Mouse (Mus musculus): Measurements from ENCODE around the gene Slco1a5.
"Not testable (repeated sequence)": the region's sequence is repeated elsewhere in the genome, so short reads cannot be mapped to it uniquely, and the experiment has no call there.

The Slco1a5 gene

GRCm38 (mm10) chr6:142339576-142339975, 16.8 kb upstream of the Slco1a5 start:
- H3K27me3 ChIP-seq (ENCODE audit: control insufficient read depth, insufficient read depth, low read length, poor library complexity, severe bottlenecking): no peaks in the 10 kb centered on the region
- no peaks in the 10 kb centered on the region for H3K36me3 ChIP-seq (ENCODE audit: control insufficient read depth, insufficient read depth, low read length, poor library complexity, severe bottlenecking)
- no peak for DNase-seq (ENCODE audit: low read depth, low spot score)

- DNase-seq (ENCODE audit: low read depth, low spot score): no peak
- Histone ChIP-seq H3K27me3 (ENCODE audit: control insufficient read depth, insufficient read depth, low read length, poor library complexity, severe bottlenecking) (no peaks in the 10 kb centered on the region), H3K36me3 (ENCODE audit: control insufficient read depth, insufficient read depth, low read length, poor library complexity, severe bottlenecking) (no peaks in the 10 kb centered on the region)
Observed at GRCm38 (mm10) chr6:142338961-142339360, 16.2 kb upstream of the Slco1a5 start.

GRCm38 (mm10) chr6:142329201-142329600, 6.4 kb upstream of the Slco1a5 start:
- Histone ChIP-seq H3K36me3 (ENCODE audit: control insufficient read depth, insufficient read depth, low read length, poor library complexity, severe bottlenecking) (no peaks in the 10 kb centered on the region), H3K27me3 (ENCODE audit: control insufficient read depth, insufficient read depth, low read length, poor library complexity, severe bottlenecking) (no peaks in the 10 kb centered on the region)
- no peak for DNase-seq (ENCODE audit: low read depth, low spot score)

- Histone ChIP-seq H3K27me3 (ENCODE audit: control insufficient read depth, insufficient read depth, low read length, poor library complexity, severe bottlenecking) (no peaks in the 10 kb centered on the region), H3K36me3 (ENCODE audit: control insufficient read depth, insufficient read depth, low read length, poor library complexity, severe bottlenecking) (no peaks in the 10 kb centered on the region)
- no peak for DNase-seq (ENCODE audit: low read depth, low spot score)
Observed at GRCm38 (mm10) chr6:142326598-142326997, 3.8 kb upstream of the Slco1a5 start.

GRCm38 (mm10) chr6:142317106-142317505, 5.7 kb downstream of the Slco1a5 start:
- no peak for DNase-seq (ENCODE audit: low read depth, low spot score)
- H3K27me3 ChIP-seq (ENCODE audit: control insufficient read depth, insufficient read depth, low read length, poor library complexity, severe bottlenecking): no peaks in the 10 kb centered on the region
- H3K36me3 ChIP-seq (ENCODE audit: control insufficient read depth, insufficient read depth, low read length, poor library complexity, severe bottlenecking): no peaks in the 10 kb centered on the region

- Histone ChIP-seq H3K27me3 (ENCODE audit: control insufficient read depth, insufficient read depth, low read length, poor library complexity, severe bottlenecking) (no peaks in the 10 kb centered on the region), H3K36me3 (ENCODE audit: control insufficient read depth, insufficient read depth, low read length, poor library complexity, severe bottlenecking) (no peaks in the 10 kb centered on the region)
- no peak for DNase-seq (ENCODE audit: low read depth, low spot score)
Observed at GRCm38 (mm10) chr6:142314285-142314684, 8.5 kb downstream of the Slco1a5 start.

GRCm38 (mm10) chr6:142305076-142305475, 17.7 kb downstream of the Slco1a5 start:
- DNase-seq (ENCODE audit: low read depth, low spot score): no peak

GRCm38 (mm10) chr6:142298098-142298497, 24.7 kb downstream of the Slco1a5 start, which contains the start of gene Iapp:
Iapp (plus strand) TSS chr6:142298423.
- H3K36me3 ChIP-seq (ENCODE audit: control insufficient read depth, insufficient read depth, low read length, poor library complexity, severe bottlenecking): no peaks in the 10 kb centered on the region
- DNase-seq (ENCODE audit: low read depth, low spot score): no peak
- no peaks in the 10 kb centered on the region; the same call in 1 of the 2 replicates for H3K27me3 ChIP-seq (ENCODE audit: control insufficient read depth, insufficient read depth, low read length, poor library complexity, severe bottlenecking)

More at GRCm38 (mm10) chr6:142305076-142305475, 17.7 kb downstream of the Slco1a5 start:
- H3K36me3 ChIP-seq (ENCODE audit: control insufficient read depth, insufficient read depth, low read length, poor library complexity, severe bottlenecking): no peaks in the 10 kb centered on the region
- H3K27me3 ChIP-seq (ENCODE audit: control insufficient read depth, insufficient read depth, low read length, poor library complexity, severe bottlenecking): no peaks in the 10 kb centered on the region; the same call in 1 of the 2 replicates

GRCm38 (mm10) chr6:142289413-142290118, 33.2 kb downstream of the Slco1a5 start:
- Histone ChIP-seq H3K36me3 (ENCODE audit: control insufficient read depth, insufficient read depth, low read length, poor library complexity, severe bottlenecking) (no peaks in the 10 kb centered on the region), H3K27me3 (ENCODE audit: control insufficient read depth, insufficient read depth, low read length, poor library complexity, severe bottlenecking) (no peaks in the 10 kb centered on the region)
- DNase-seq (ENCODE audit: low read depth, low spot score): no peak

- no peaks in the 10 kb centered on the region for H3K27me3 ChIP-seq (ENCODE audit: control insufficient read depth, insufficient read depth, low read length, poor library complexity, severe bottlenecking)
- H3K36me3 ChIP-seq (ENCODE audit: control insufficient read depth, insufficient read depth, low read length, poor library complexity, severe bottlenecking): no peaks in the 10 kb centered on the region
- DNase-seq (ENCODE audit: low read depth, low spot score): no peak
Observed at GRCm38 (mm10) chr6:142275721-142276442, 46.9 kb downstream of the Slco1a5 start.

- H3K27me3 ChIP-seq (ENCODE audit: control insufficient read depth, insufficient read depth, low read length, poor library complexity, severe bottlenecking); DNase-seq (ENCODE audit: low read depth, low spot score); H3K36me3 ChIP-seq (ENCODE audit: control insufficient read depth, insufficient read depth, low read length, poor library complexity, severe bottlenecking): not testable (repeated sequence)
Observed at GRCm38 (mm10) chr6:142250738-142251307, 72.0 kb downstream of the Slco1a5 start.

- no peak for DNase-seq (ENCODE audit: low read depth, low spot score)
- no peaks in the 10 kb centered on the region for H3K36me3 ChIP-seq (ENCODE audit: control insufficient read depth, insufficient read depth, low read length, poor library complexity, severe bottlenecking)
Observed at GRCm38 (mm10) chr6:142245065-142245464, 77.7 kb downstream of the Slco1a5 start.

GRCm38 (mm10) chr6:142239468-142239867, 83.3 kb downstream of the Slco1a5 start:
- no peak for DNase-seq (ENCODE audit: low read depth, low spot score)
- H3K36me3 ChIP-seq (ENCODE audit: control insufficient read depth, insufficient read depth, low read length, poor library complexity, severe bottlenecking): no peaks in the 10 kb centered on the region
- H3K27me3 ChIP-seq (ENCODE audit: control insufficient read depth, insufficient read depth, low read length, poor library complexity, severe bottlenecking): no peaks in the 10 kb centered on the region

More at GRCm38 (mm10) chr6:142245065-142245464, 77.7 kb downstream of the Slco1a5 start:
- H3K27me3 ChIP-seq (ENCODE audit: control insufficient read depth, insufficient read depth, low read length, poor library complexity, severe bottlenecking): no peaks in the 10 kb centered on the region

- H3K36me3 ChIP-seq (ENCODE audit: control insufficient read depth, insufficient read depth, low read length, poor library complexity, severe bottlenecking): no peaks in the 10 kb centered on the region
- no peak for DNase-seq (ENCODE audit: low read depth, low spot score)
- H3K27me3 ChIP-seq (ENCODE audit: control insufficient read depth, insufficient read depth, low read length, poor library complexity, severe bottlenecking): no peaks in the 10 kb centered on the region
Observed at GRCm38 (mm10) chr6:142220138-142220537, 102.6 kb downstream of the Slco1a5 start.

- Histone ChIP-seq H3K27me3 (ENCODE audit: control insufficient read depth, insufficient read depth, low read length, poor library complexity, severe bottlenecking) (no peaks in the 10 kb centered on the region), H3K36me3 (ENCODE audit: control insufficient read depth, insufficient read depth, low read length, poor library complexity, severe bottlenecking) (no peaks in the 10 kb centered on the region)
- DNase-seq (ENCODE audit: low read depth, low spot score): no peak
Observed at GRCm38 (mm10) chr6:142211821-142212220, 111.0 kb downstream of the Slco1a5 start.

Measured in splenic B cell, adult 2 months (primary cell).